Mouse (Mus musculus) megakaryocyte, embryonic 14.5 days (primary cell): ENCODE results near the gene Glud1. TPM values are rescaled to one million over a fixed set of nuclear protein-coding genes. Genes with fewer than 3 reads are reported as not detected.

Experiments
- H3K27me3 ChIP-seq: replicated peaks from 2 replicates; pipeline ENCODE3; 2012; ENCODE audit warnings: inconsistent platforms
- H3K36me3 ChIP-seq: replicated peaks from 2 replicates; pipeline ENCODE3; 2012; ENCODE audit warnings: low read length, inconsistent platforms, mixed read lengths
- H3K4me1 ChIP-seq: 2 replicates; pipeline ENCODE4 v1.6.1; 2012; ENCODE audit warnings: inconsistent platforms
- H3K4me3 ChIP-seq: replicated peaks from 2 replicates; pipeline ENCODE3; 2012; ENCODE audit warnings: moderate library complexity, mild to moderate bottlenecking, inconsistent platforms
- H3K9me3 ChIP-seq: 2 replicates; pipeline ENCODE4 v1.6.1; 2012; ENCODE audit warnings: inconsistent platforms
- FLI1 ChIP-seq: IDR thresholded peaks from 2 replicates; pipeline ENCODE4 v1.6.1; 2012; ENCODE audit warnings: low read length, inconsistent platforms, mixed read lengths
- GATA1 ChIP-seq: IDR thresholded peaks from 3 replicates; pipeline ENCODE4 v1.6.1; 2012; ENCODE audit warnings: mixed read lengths, low read length, inconsistent platforms, borderline replicate concordance
- polyA plus RNA-seq: library from polyadenylated mRNA; stranded (reverse); fragments of >175 nt; gene quantifications from 2 replicates; pipeline ENCODE4 v1.2.3, GENCODE M21; 2012; ENCODE audit warnings: low replicate concordance; ENCODE audit not compliant: insufficient read depth

Gene Glud1
- polyA plus RNA-seq, 1 experiment = 26.7 TPM

GRCm38 (mm10) chr14:34348301-34348700, 37.8 kb downstream of the Glud1 start:
- TF ChIP-seq FLI1 (no peak), GATA1 (no peak)
- peaks cover 3% of the 10 kb centered on the region; the same call in 1 of the 2 replicates for H3K4me1 ChIP-seq
- H3K4me3 ChIP-seq = no peak overlapping the region
- no peaks in the 10 kb centered on the region for H3K9me3 ChIP-seq
- peaks cover 23% of the 10 kb centered on the region for H3K36me3 ChIP-seq
- peaks cover 10% of the 10 kb centered on the region for H3K27me3 ChIP-seq

GRCm38 (mm10) chr14:34349007-34349406, 38.5 kb downstream of the Glud1 start:
- Histone ChIP-seq H3K36me3 (peaks cover 19% of the 10 kb centered on the region), H3K4me3 (no peak overlapping the region), H3K4me1 (peaks cover 3% of the 10 kb centered on the region; the same call in 1 of the 2 replicates), H3K9me3 (no peaks in the 10 kb centered on the region), H3K27me3 (peaks cover 17% of the 10 kb centered on the region)
- no peak for TF ChIP-seq GATA1
- no peak for TF ChIP-seq FLI1

DNA sequence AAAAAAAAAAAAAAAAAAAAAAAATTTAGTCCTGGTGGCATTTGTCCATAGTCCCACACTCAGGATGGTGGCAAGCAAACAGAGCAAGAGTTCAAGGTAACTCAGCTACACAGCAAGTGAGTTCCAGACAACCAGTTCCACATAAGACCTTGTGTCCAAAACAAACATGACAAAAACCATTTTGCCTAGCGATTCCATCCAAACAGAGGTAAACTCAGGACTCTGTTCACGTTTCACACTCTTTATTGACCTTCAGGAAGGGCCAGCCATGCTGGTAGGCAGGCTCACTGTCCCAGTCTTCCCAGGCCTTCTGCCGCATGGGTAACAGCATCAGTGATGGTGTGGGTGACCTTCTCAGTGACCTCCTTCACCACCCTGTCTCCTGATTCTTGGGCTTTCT, 41.1 kb downstream of the Glud1 start:
- no peaks in the 10 kb centered on the region for H3K4me1 ChIP-seq
- TF ChIP-seq GATA1 (no peak), FLI1 (no peak)
- no peaks in the 10 kb centered on the region for H3K9me3 ChIP-seq
- no peaks in the 10 kb centered on the region for H3K36me3 ChIP-seq
- H3K4me3 ChIP-seq = no peak overlapping the region
- H3K27me3 ChIP-seq = peaks cover 26% of the 10 kb centered on the region

DNA sequence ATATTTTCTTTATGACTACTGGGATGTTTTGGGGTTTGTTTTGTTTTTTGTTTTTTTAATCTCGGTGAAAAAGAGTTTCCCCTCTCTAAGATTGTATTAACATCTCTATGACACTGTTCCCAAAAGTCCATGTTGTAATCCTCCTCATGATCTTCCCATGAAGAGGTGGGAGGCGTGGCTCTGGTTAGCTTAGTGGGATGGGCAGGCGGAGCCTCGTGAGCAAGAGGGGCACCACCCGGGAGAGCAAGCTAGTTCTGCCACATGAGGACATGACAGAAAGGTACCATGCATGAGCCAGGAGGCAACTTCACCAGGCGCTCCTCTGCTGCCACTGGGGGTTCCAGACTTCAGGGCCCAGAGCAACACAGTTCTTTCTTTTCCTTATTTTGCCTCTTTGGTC, 42.0 kb downstream of the Glud1 start:
- Histone ChIP-seq H3K4me3 (no peak overlapping the region), H3K4me1 (no peaks in the 10 kb centered on the region), H3K27me3 (peaks cover 30% of the 10 kb centered on the region), H3K9me3 (no peaks in the 10 kb centered on the region), H3K36me3 (no peaks in the 10 kb centered on the region)
- no peak for TF ChIP-seq GATA1
- no peak for TF ChIP-seq FLI1

DNA sequence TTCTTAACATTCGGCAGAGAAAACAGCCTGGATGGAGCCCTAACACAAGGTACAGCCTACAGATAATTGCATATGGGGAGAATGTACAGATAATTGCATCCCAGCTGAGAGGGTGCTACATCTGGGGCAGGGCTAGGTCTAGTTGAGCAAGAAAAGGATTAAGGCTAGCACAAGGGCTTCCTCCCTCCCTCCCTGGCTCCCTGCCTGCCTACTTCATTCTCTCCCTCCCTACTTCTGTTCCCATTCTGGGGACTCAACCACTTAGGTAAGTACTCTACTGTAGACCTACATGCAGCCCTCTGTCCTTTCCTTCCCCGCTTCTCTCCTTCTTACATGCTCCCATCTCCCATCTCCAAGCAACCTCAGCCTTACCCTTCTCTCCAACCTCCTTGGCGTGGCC, 42.8 kb downstream of the Glud1 start:
- Histone ChIP-seq H3K4me3 (no peak overlapping the region), H3K4me1 (no peaks in the 10 kb centered on the region), H3K9me3 (no peaks in the 10 kb centered on the region), H3K27me3 (peaks cover 36% of the 10 kb centered on the region), H3K36me3 (no peaks in the 10 kb centered on the region)
- TF ChIP-seq GATA1 = no peak
- TF ChIP-seq FLI1 = no peak

DNA sequence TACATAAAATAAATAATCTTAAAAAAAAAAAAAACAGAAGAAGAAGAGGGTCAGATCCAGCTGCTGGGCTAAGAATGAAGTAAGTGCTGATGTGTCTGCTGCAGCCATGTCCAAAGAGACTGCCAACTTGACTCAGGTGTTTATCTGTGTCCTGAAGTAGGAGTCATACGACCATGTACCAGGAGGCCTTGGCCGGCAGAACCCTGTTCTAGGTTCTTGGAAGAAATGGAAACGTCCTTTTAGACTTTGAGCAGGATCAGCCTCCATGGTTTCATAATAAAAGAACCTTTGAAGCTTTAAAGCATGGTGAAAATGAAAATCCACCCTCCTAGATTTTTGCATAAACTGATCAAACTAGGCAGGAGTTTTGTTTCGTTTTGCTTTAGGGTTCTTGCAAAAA, 43.9 kb downstream of the Glud1 start:
- no peak overlapping the region for H3K4me3 ChIP-seq
- TF ChIP-seq GATA1 (no peak), FLI1 (no peak)
- no peaks in the 10 kb centered on the region for H3K36me3 ChIP-seq
- peaks cover 42% of the 10 kb centered on the region for H3K27me3 ChIP-seq
- no peaks in the 10 kb centered on the region for H3K4me1 ChIP-seq
- H3K9me3 ChIP-seq = no peaks in the 10 kb centered on the region

GRCm38 (mm10) chr14:34355301-34355700, 44.8 kb downstream of the Glud1 start, which contains the start of gene Fam25c:
Gene Fam25c (minus strand): TSS chr14:34355433.
- TF ChIP-seq GATA1 (no peak), FLI1 (no peak)
- Histone ChIP-seq H3K27me3 (peaks cover 44% of the 10 kb centered on the region), H3K4me3 (no peak within 1 kb of the TSS), H3K4me1 (no peaks in the 10 kb centered on the region), H3K9me3 (no peaks in the 10 kb centered on the region), H3K36me3 (no peaks in the 10 kb centered on the region)

GRCm38 (mm10) chr14:34357671-34358455, 47.3 kb downstream of the Glud1 start:
- no peak overlapping the region for H3K4me3 ChIP-seq
- TF ChIP-seq FLI1 = no peak
- TF ChIP-seq GATA1 = no peak
- H3K27me3 ChIP-seq = peaks cover 42% of the 10 kb centered on the region
- no peaks in the 10 kb centered on the region for H3K36me3 ChIP-seq
- no peaks in the 10 kb centered on the region for H3K9me3 ChIP-seq
- H3K4me1 ChIP-seq = no peaks in the 10 kb centered on the region

- TF ChIP-seq GATA1 (no peak), FLI1 (no peak)
- Histone ChIP-seq H3K4me1 (peaks cover 9% of the 10 kb centered on the region), H3K36me3 (no peaks in the 10 kb centered on the region), H3K9me3 (peaks cover 13% of the 10 kb centered on the region), H3K27me3 (peaks cover 45% of the 10 kb centered on the region), H3K4me3 (no peak overlapping the region)
Observed at GRCm38 (mm10) chr14:34359676-34360244, 49.2 kb downstream of the Glud1 start.

- Histone ChIP-seq H3K36me3 (no peaks in the 10 kb centered on the region), H3K4me1 (peaks cover 9% of the 10 kb centered on the region), H3K9me3 (peaks cover 17% of the 10 kb centered on the region), H3K27me3 (peaks cover 43% of the 10 kb centered on the region), H3K4me3 (no peak overlapping the region)
- TF ChIP-seq FLI1 (no peak), GATA1 (no peak)
Observed at GRCm38 (mm10) chr14:34360251-34360650, 49.7 kb downstream of the Glud1 start.

- H3K27me3 ChIP-seq = peaks cover 38% of the 10 kb centered on the region
- no peaks in the 10 kb centered on the region for H3K36me3 ChIP-seq
- peaks cover 25% of the 10 kb centered on the region for H3K9me3 ChIP-seq
- no peak overlapping the region for H3K4me3 ChIP-seq
- TF ChIP-seq GATA1 = no peak
- TF ChIP-seq FLI1 = no peak
- H3K4me1 ChIP-seq = peaks cover 9% of the 10 kb centered on the region
Observed at GRCm38 (mm10) chr14:34362135-34362534, 51.6 kb downstream of the Glud1 start.
